Mouse (Mus musculus): ENCODE measurements at regions not wholly inside any gene's neighbourhood (a gene's known extent, or its start where the extent isn't known, plus 50 kb on each side); places are given as distances from the start of the nearest gene placed in this dataset.
A peak's percentile ranks its signal among the peaks of the same experiment; 100 is the strongest.

GRCm38 (mm10) chr8:12188451-12188850, 90.2 kb upstream of the A230072I06Rik start:
- Histone ChIP-seq H3K27me3 (0 out of 2 replicates have a peak, but pooled peaks cover 8% of the 10 kb centered on the region), H3K9me3 (no peaks in the 10 kb centered on the region), H3K4me3 (replicated peaks) (no peak overlapping the region), H3K4me2 (no peak overlapping the region), H3K27ac (no peak overlapping the region), H3K4me1 (replicated peaks) (no peaks in the 10 kb centered on the region), H3K36me3 (no peaks in the 10 kb centered on the region), H3K9ac (replicated peaks) (no peak overlapping the region)
- no peak for ATAC-seq (ENCODE audit: insufficient number of reproducible peaks, insufficient read depth, low FRiP score, low TSS enrichment, low read depth)
- 84% methylated on average over 5 of the region's 5 CpGs for WGBS

DNA sequence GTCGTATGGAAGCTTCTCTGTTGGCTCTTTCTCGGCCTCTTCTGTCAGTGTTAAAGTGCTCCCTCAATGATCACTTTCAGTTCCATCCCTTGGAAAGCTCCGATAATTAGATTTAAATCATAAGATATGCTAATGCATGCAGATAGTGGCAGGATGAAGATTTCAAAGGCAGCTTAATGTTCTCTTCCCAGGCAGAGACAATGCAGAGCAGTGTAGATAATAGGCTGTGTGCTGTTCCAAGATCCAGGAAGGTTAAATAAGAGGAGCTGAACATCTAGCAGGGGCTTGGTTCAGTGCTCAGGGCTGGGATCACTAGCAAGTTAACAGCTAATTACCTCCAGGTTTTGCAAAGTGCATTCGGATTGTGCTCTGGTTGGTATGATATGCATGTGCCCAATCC, 89.7 kb upstream of the A230072I06Rik start:
- 70% methylated on average over 4 of the region's 4 CpGs for WGBS
- Histone ChIP-seq H3K4me1 (replicated peaks) (no peaks in the 10 kb centered on the region), H3K9me3 (no peaks in the 10 kb centered on the region), H3K36me3 (no peaks in the 10 kb centered on the region), H3K4me3 (replicated peaks) (no peak overlapping the region), H3K4me2 (no peak overlapping the region), H3K9ac (replicated peaks) (no peak overlapping the region), H3K27ac (no peak overlapping the region), H3K27me3 (0 out of 2 replicates have a peak, but pooled peaks cover 8% of the 10 kb centered on the region)
- ATAC-seq (ENCODE audit: insufficient number of reproducible peaks, insufficient read depth, low FRiP score, low TSS enrichment, low read depth) = no peak

DNA sequence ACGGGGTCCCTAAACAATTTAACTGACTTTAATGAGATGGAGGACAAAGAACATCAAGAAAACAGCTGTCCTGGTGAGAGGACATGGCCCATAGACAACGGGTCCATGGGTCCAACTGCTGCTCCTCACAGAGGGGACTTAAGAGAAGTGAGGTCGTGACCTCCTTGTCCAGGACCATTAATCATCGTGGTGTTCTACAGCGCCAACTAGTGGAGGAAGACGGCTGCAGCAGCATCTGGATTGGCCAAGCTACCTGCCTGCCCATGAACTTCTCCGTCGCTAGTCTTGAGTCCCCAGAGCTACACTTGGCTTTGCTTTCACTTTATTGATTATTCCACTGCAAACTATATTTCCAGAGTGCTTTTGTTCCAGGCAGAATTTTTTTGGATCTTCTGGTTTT, 86.6 kb upstream of the A230072I06Rik start:
- H3K27ac ChIP-seq = no peak overlapping the region
- H3K4me1 ChIP-seq (replicated peaks) = no peaks in the 10 kb centered on the region
- H3K4me2 ChIP-seq = no peak overlapping the region
- ATAC-seq (ENCODE audit: insufficient number of reproducible peaks, insufficient read depth, low FRiP score, low TSS enrichment, low read depth) = no peak
- H3K27me3 ChIP-seq = 0 out of 2 replicates have a peak, but pooled peaks cover 8% of the 10 kb centered on the region
- H3K4me3 ChIP-seq (replicated peaks) = no peak overlapping the region
- 27% methylated on average over 8 of the region's 8 CpGs for WGBS
- H3K9ac ChIP-seq (replicated peaks) = no peak overlapping the region
- no peaks in the 10 kb centered on the region for H3K9me3 ChIP-seq
- no peaks in the 10 kb centered on the region for H3K36me3 ChIP-seq

GRCm38 (mm10) chr8:12205909-12206308, 72.7 kb upstream of the A230072I06Rik start:
- no peaks in the 10 kb centered on the region for H3K27me3 ChIP-seq
- H3K9me3 ChIP-seq = no peaks in the 10 kb centered on the region
- ATAC-seq (ENCODE audit: insufficient number of reproducible peaks, insufficient read depth, low FRiP score, low TSS enrichment, low read depth) = no peak
- H3K4me3 ChIP-seq (replicated peaks) = no peak overlapping the region
- no peak overlapping the region for H3K4me2 ChIP-seq
- no peaks in the 10 kb centered on the region for H3K4me1 ChIP-seq (replicated peaks)
- no peak overlapping the region for H3K9ac ChIP-seq (replicated peaks)
- H3K27ac ChIP-seq = no peak overlapping the region
- WGBS = 85% methylated on average over 1 of the region's 1 CpGs
- no peaks in the 10 kb centered on the region for H3K36me3 ChIP-seq

- H3K9ac ChIP-seq (replicated peaks) = no peak overlapping the region
- H3K4me2 ChIP-seq = no peak overlapping the region
- no peaks in the 10 kb centered on the region for H3K4me1 ChIP-seq (replicated peaks)
- H3K27ac ChIP-seq = no peak overlapping the region
- no peak overlapping the region for H3K4me3 ChIP-seq (replicated peaks)
- 82% methylated on average over 3 of the region's 3 CpGs for WGBS
- H3K9me3 ChIP-seq = no peaks in the 10 kb centered on the region
- H3K27me3 ChIP-seq = peaks cover 3% of the 10 kb centered on the region
- H3K36me3 ChIP-seq = no peaks in the 10 kb centered on the region
- ATAC-seq (ENCODE audit: insufficient number of reproducible peaks, insufficient read depth, low FRiP score, low TSS enrichment, low read depth) = no peak
These were observed 71.2 kb upstream of the A230072I06Rik start for GRCm38 (mm10) chr8:12207412-12207811.

DNA sequence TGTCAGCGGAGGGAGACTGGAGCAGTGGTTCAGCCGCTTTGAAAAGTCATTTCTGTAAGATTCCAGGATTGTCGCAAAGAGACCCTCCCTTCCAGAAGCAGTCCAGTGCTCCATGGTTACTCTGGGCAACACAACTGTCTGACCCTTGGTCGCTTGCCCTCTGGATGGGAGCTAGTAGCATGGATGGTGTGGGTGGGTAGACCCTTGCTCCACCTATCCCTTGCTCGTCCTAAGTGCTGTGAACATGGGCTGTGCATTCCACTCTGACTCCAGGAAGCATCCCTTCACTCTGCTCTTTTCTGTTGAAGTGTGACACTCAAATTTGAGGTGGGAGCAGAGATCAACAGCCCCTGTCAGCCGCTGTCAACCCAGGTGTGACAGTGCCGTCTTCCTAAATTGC, 64.8 kb upstream of the A230072I06Rik start:
- Histone ChIP-seq H3K27me3 (peaks cover 33% of the 10 kb centered on the region), H3K4me1 (replicated peaks) (peaks cover 9% of the 10 kb centered on the region), H3K9me3 (no peaks in the 10 kb centered on the region), H3K4me2 (0 out of 2 replicates have a peak overlapping the region, but pooled peaks have one; percentile 26), H3K27ac (no peak overlapping the region), H3K4me3 (replicated peaks) (no peak overlapping the region), H3K36me3 (no peaks in the 10 kb centered on the region), H3K9ac (replicated peaks) (no peak overlapping the region)
- no peak for ATAC-seq (ENCODE audit: insufficient number of reproducible peaks, insufficient read depth, low FRiP score, low TSS enrichment, low read depth)
- 70% methylated on average over 7 of the region's 7 CpGs for WGBS

DNA sequence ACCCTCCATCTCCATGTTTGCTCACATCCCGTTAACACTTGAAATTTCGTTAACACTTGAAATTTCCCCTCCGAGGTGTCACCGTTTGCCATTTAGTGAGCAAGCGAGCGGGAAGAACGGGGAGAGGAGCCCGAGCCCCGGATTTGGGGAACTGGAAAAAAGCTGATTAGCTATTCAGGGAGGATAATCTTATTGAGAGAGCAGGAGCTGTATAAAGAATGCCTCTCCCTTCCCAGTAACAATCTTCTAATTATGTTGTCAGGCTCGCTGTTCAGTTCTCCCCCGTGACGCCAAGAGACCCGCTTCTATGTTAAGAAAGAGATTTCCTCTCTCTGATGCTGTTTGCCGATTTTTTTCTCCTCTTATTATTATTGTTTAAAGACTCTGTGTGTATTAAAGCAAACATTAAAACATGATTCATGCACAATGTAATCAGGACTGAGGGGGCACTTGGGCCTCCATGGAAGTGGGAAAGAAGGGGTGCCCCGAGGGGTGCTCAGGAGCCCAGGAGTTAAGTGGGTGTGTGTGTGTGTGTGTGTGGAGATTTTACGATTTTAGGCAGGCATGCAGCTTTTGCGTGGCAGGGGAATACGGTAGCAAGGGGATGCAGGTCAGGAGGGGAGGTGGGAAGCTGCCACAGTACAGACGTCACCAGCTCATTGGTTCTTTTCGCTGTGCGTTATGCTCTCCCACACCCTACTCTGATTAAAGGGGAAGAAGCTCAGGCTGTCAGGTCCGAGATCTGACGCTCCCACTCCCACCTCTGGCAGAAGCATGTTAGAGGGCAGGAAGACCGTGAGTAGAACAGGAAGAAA, 64.2 kb upstream of the A230072I06Rik start:
- Histone ChIP-seq H3K9ac (replicated peaks) (no peak overlapping the region), H3K4me1 (replicated peaks) (peaks cover 9% of the 10 kb centered on the region), H3K4me3 (replicated peaks) (no peak overlapping the region), H3K27me3 (peaks cover 33% of the 10 kb centered on the region), H3K36me3 (no peaks in the 10 kb centered on the region), H3K4me2 (peak overlapping the region; percentile 26; the same call in 1 of the 2 replicates), H3K27ac (no peak overlapping the region), H3K9me3 (no peaks in the 10 kb centered on the region)
- no peak for ATAC-seq (ENCODE audit: insufficient number of reproducible peaks, insufficient read depth, low FRiP score, low TSS enrichment, low read depth)
- WGBS = 39% methylated on average over 24 of the region's 24 CpGs

- Histone ChIP-seq H3K4me2 (no peak overlapping the region), H3K4me3 (replicated peaks) (no peak overlapping the region), H3K27ac (no peak overlapping the region), H3K4me1 (replicated peaks) (0 out of 2 replicates have a peak, but pooled peaks cover 3% of the 10 kb centered on the region), H3K36me3 (no peaks in the 10 kb centered on the region), H3K9ac (replicated peaks) (no peak overlapping the region), H3K27me3 (0 out of 2 replicates have a peak, but pooled peaks cover 10% of the 10 kb centered on the region), H3K9me3 (no peaks in the 10 kb centered on the region)
- WGBS = 74% methylated on average over 9 of the region's 9 CpGs
- ATAC-seq (ENCODE audit: insufficient number of reproducible peaks, insufficient read depth, low FRiP score, low TSS enrichment, low read depth) = no peak
These were observed 57.1 kb upstream of the A230072I06Rik start for GRCm38 (mm10) chr8:12221506-12221905.

DNA sequence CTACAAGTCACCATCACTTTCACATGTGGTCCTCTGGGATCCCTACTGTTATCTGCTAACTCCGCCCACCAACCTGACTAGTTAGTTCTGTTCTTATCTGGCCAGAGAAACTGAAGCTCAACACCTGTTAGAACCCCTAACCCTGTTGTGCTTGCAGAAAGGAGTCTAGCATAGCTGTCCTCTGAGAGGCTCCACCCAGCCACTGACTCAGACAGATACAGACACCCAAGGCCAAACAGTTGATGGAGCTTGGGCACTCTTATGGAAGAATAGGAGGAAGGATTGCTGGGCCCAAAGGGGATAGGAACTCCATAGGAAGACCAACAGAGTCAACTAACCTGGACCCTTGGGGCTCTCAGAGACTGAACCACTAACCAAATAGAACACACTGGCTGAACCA, 55.2 kb upstream of the A230072I06Rik start:
- Histone ChIP-seq H3K4me3 (replicated peaks) (no peak overlapping the region), H3K9ac (replicated peaks) (no peak overlapping the region), H3K36me3 (no peaks in the 10 kb centered on the region), H3K4me2 (no peak overlapping the region), H3K9me3 (no peaks in the 10 kb centered on the region), H3K4me1 (replicated peaks) (0 out of 2 replicates have a peak, but pooled peaks cover 3% of the 10 kb centered on the region), H3K27ac (no peak overlapping the region), H3K27me3 (0 out of 2 replicates have a peak, but pooled peaks cover 10% of the 10 kb centered on the region)
- 84% methylated on average over 1 of the region's 1 CpGs for WGBS
- no peak for ATAC-seq (ENCODE audit: insufficient number of reproducible peaks, insufficient read depth, low FRiP score, low TSS enrichment, low read depth)
